Mouse (Mus musculus) hematopoietic stem cell, adult 5-6 weeks (primary cell): ENCODE measurements at regions not wholly inside any gene's neighbourhood (a gene's known extent, or its start where the extent isn't known, plus 50 kb on each side); places are given as distances from the start of the nearest gene placed in this dataset.
A peak's percentile ranks its signal among the peaks of the same experiment; 100 is the strongest.
"Not testable (repeated sequence)": the region's sequence is repeated elsewhere in the genome, so short reads cannot be mapped to it uniquely, and the experiment has no call there.

ENCODE experiments used
- ATAC-seq, 2 experiments: fragments of 125-278 bp in 1 of 2; replicated peaks in 1 of 2; 2 replicates each; pipeline ENCODE4 v1.8.0; 2016 to 2017; ENCODE audit warnings: inconsistent platforms in 2 of 2, mild to moderate bottlenecking in 2 of 2, moderate number of reproducible peaks in 2 of 2, low read depth in 1 of 2, moderate TSS enrichment in 1 of 2; ENCODE audit not compliant: low FRiP score in 2 of 2, poor library complexity in 2 of 2, severe bottlenecking in 2 of 2, insufficient read depth in 1 of 2, low TSS enrichment in 1 of 2

DNA sequence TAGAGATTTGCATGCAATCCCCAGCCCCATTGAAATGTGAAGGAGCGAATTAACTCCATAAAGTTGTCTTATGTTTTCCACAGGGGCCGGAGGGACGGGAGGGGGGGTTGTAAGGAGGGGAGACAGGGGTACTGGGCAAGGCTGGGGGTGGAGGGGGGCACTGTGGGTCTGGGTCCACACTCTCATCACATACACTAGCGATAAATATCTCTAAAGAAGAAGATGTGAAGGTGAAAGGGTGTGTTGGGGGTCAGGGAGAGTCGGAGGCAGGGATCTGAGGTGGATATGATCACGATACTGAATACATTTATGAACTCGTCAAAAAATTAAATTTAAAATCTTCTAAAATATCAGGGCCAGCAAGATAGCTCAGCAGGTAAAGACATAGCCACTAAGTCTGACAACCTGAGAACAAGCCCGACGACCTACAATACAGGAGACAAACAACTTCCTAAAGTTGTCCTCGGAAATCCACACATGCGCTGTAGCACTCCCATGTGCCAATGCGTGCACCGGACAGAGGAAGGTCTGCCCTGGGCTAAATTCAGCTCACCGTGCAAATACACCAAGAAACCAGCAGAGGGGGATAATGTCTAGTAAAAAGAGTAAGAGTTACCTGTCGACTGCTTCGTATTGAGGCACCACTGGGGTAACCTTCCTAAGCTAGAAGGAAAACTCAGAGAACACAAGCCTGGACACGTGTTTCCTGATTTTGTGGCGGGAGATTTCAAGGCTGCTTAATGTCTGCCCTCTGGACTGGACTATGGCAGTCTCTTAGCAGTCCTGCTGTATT lies 85.6 kb upstream of the Nt5e start:
- ATAC-seq, result peak; percentile 98 to 100

DNA sequence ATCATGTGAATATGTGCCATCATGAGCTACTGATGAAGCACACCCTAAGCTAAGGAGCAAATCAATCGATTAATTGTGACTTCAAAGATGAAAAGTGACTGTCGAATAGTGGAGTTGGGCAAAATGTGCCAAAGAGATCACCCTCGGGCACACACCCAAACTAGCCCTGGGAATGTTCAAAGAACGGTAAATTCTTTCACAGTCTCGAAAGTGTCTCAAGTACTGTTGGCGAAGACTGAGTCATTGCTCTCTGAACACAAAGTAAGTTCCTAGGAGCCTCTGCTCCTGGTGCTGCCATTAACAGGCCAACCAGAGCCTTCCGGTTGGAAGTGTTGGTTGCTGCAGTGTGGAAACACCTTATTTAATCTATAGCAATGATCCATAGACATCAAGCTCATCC lies 84.5 kb upstream of the Nt5e start:
- ATAC-seq, result no peak

DNA sequence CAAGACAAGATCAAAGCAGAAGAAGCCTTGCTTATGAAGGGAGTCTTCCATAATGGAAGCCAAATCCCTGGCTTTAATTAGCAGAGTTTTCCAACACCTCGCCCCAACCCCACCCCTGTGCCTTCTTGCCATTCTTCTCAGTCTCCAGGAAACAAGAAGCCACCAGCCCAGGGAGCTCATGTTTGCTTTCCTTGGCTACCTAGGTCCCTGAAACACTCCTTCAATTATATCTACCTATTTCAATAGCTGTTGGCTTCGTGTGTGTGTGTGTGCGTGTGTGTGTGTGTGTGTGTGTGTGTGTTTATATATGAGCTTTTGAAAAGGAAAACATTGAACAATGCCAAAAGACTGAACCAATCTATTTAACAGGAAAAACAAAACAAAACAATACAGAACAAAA lies 82.5 kb upstream of the Nt5e start:
- no peak for ATAC-seq

DNA sequence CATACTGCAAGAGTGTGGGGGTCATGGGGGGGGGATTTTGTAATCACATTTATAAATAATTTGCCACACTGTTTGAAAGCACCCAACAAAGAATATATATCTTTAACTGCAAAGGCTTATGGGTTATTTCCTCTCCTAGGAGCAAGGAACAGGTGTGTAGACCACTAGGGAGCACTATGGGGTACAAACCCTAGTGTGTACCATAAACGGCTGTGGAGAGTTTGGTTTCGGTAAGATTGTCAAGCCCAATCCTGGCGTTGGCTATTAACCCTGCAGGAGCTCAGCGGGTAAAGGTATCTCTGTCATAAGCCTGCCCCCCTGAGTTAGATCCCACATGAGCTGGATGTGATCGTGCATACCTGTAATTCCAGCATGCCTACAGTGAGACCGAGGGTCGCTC lies 71.0 kb upstream of the Nt5e start:
- no peak for ATAC-seq

DNA sequence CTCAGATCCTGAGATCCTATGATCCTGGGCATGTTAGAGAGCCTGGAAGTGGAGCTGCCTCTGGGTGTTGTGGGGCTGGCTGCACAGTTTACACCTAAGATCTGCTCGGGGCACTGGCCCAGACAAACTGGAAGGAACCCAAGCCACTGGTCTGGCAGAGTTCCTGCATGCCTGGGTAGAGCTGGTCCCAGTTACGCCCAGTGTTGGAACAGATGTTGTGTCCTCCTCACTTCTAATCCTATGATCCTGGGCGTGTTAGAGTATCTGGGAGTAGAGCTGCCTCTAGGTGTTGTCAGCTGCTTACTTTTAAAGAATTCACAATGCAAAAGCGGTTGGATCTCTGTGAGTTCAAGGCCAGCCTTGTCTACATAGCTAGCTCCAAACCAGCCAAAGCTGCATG lies 67.4 kb upstream of the Nt5e start:
- ATAC-seq, result no peak

DNA sequence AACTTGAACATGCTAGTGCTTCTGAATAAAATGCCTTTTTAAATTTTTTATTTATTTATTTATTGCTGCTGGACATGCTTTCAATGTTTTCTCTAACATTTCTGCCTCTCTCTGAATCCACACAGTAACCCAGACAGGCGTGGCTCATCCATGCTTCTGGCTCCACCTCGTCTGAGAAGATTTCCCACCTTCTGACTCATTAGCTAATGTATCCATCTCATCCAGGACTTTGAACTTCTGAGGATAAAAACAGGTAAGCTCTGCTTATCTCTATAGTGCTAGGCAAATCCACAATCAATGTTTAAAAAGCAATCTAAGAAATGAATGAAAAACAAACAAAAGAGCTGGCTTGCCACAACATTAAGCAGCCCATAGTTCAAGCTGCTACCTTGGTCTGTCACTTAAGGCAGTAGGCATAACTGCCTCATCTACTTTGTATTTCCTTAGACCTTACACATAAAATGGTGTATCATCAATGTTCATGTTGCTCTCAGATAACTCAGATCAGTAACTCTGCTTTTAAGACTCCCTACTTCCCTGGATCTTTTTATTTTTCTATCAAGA lies 66.8 kb upstream of the Nt5e start:
- no peak for ATAC-seq

DNA sequence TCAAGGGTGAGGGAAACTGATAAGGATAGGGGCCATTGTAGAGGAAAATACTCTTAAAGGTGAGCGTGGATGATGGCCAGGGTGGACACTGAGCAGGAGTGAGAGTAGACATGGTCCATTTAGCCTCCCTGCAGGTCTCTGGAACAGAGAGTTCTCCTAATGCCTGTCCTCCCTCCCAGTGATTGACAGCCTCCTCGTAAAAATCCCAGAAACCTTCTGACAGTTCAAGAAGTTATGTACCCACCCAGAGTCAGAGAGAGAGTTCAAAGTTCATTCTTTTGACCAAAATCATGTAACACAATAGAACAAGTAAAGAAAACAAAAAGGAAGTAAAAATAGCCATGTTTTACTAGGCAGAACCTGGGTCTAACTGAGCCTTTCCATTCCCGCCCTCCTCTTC lies 64.5 kb upstream of the Nt5e start:
- ATAC-seq, result no peak

DNA sequence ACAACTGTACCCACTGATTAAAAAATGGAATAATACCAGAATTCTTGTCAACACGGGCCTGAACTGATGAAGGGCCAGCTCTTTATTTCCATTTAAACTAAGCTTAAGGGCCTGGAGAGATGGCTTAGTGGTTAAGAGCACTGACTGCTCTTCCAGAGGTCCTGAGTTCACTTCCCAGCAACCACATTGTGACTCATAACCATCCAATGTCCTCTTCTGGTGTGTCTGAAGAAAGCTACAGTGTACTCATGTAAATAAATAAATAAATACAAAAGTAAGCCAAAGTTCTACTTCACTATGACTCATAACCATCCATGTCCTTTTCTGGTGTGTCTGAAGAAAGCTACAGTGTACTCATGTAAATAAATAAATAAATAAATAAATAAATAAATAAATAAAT lies 60.7 kb upstream of the Nt5e start:
- ATAC-seq, result not testable (repeated sequence)

DNA sequence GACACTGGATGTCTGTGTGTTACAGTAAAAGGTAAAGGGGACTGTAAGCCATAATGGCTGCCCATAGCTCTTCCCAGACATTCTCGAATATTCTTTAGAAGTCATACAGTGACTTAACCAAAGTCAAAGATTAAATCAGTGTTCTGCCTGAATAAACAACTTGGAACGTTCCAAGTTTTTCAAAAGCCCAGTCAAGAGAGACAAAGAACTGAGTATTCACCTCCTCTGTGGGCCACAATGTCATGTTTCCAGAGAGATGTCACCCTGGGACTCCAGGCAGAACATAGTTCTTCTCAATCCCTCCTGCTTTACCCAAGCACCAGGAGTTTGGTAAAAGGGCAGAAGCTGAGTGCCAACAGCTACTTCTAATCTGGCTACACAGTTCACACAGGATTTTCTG lies 58.2 kb upstream of the Nt5e start:
- ATAC-seq, result no peak

DNA sequence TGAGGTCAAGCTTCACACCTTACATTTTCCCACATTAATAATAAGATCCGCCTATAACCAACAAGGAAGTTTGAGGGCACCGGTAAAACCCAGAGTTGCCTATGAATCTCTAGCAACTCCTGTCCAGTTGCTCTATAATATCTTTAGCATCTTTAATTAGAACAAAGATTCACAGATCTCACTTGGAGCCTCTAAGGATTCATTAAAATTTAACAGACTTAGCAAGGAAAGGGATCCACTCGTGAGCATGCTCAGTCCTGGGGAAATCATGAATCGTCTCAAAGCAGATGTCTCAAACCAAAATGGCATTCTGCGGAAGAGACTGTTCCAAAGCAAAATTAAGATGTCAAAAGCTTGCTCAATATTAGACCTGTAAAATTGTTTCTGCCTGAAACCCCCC lies 57.8 kb upstream of the Nt5e start:
- no peak for ATAC-seq

DNA sequence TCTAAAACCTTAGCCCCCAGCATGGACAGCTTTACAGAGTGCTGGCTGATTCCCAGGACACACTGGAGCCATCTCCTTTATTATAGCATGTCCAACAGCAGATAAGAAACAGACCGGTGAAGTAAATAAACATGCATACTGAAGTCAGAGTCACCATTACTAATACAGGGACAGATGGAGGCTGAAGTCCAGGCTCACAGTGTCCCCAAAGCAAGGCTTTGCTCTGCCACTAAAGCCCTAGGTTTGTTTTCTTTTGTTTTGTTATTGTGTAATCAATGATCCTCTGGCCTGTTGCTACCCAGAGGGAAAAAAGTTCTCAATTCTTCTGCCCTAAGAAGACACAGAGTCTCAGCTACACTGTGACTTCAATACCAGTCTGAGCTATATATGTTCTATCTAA lies 56.2 kb upstream of the Nt5e start:
- ATAC-seq, result no peak

DNA sequence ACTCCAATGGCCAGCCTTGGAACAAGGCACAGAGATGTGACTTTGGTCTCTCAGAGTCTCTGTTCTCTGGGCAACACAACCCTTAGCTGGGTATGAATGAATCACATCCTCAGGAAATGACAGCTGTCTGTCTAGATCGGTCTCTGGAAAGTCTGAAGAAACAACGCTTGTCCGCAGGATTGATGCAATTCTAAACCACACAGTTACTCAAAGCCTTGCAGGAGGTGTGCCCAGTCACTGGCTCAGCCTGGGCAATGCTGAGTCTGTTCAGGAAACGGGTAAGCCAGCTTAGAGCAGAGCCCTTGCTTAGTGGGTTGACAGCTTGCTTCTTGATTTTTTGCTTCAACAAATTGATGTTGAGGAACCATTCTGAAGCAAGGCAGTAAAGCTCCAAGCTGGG lies 53.7 kb upstream of the Nt5e start:
- ATAC-seq, result peak; percentile 96 to 98

DNA sequence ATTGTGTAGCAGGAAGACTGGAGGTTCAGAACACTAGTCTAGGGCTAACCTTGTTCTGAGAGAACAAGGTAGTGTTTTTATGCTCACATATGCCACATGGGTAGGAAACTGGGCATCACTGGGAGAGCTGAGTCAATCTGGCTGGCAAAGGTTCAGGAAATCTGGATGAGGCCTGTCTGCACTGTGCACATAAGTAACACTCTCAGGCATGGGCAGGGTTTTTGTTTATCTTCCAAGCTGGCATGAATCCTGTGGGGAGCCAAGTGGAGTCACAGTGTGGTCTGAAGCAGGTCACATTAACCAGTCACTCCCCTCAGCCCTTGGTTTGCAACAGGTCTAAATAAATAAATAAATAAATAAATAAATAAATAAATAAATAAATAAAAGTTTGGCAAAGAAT lies 53.0 kb upstream of the Nt5e start:
- no peak for ATAC-seq

DNA sequence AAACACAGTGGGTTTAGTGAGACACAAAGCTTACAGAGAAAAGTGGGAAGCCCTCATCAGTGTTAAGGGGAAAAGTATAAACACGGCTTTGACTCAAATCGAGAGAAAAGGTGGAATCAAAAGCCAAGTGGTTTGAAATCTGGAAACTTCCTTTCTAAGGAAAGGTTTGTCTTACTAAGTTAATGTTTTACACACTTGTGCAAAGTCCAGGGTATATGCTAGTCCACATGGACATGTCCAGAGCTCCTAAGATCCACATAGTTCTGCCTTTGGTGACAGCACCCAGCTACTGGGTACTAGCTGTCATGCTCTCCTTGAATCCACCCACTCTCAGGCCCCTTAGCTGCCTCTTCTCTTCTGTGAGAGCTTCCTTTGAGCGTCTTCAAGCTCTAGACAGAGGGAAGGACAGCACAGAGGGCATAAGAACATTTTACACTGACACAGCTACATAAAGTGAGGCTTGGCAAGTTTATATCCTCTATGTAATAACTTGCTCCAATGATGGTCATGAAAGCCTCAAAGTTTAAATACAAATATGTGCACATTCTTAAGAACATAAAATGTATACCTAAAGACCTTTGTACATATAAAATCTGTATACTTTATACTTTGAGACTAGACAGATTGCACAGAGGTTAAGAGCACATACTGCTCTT lies 52.2 kb upstream of the Nt5e start:
- ATAC-seq, result no peak

DNA sequence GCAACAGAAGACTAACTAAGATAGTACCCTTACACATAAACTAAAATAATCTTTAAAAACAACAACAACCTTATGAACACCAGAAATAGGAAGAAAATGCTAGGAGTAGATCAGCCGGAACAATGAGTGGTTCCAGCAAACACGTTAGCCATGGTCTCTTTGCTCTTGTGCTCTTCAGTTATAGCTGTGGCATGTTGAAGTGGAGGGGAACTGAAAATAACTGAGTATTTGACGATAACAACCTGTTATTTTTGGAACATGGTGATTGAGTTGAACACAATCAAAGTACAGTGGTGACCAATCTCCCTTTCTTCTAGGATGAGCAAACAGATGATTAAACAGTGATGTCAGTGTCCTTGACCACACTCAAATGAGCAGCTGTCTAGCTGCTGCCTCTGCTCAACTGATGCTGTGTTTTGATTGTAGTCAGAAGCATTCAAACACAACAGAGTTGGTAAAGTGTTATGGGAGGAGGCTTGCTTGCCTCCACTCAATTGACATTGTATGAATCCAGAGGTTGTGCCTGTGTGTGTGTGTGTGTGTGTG lies 50.9 kb upstream of the Nt5e start:
- ATAC-seq, result no peak

DNA sequence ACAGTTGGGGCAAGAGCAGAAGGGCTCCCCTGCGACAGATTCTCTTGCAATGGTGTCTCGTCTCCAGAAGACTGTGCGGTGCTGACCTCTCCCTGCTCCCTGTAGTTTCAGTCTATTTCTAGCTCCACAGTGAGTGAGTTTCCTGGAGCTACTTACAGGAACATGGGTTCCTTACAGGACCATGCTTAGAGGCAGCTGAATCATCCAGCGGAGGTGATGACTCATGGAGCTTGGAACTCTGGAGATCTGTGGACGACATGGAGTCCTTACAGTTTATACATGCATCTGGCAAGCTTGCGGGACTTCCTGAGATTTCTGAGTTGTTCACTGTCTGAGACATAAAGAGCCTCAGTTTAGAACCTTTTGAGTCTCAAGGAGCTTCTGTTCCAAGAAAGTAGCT lies 50.0 kb upstream of the Nt5e start:
- ATAC-seq, result no peak
